Mouse (Mus musculus) bone marrow, adult 2 months (tissue): Measurements from ENCODE around the gene BC030867.

Experiments used
- CTCF ChIP-seq: fragments of 200-500 bp; IDR thresholded peaks from 2 replicates; pipeline ENCODE4 v1.5.1; 2011; ENCODE audit warnings: low read length, control low read depth; ENCODE audit not compliant: control insufficient read depth, insufficient read depth
- POLR2A ChIP-seq: fragments of 200-500 bp; IDR thresholded peaks from 2 replicates; pipeline ENCODE4 v1.6.1; 2011; ENCODE audit warnings: low read depth, mild to moderate bottlenecking, control low read depth, low read length, borderline replicate concordance; ENCODE audit not compliant: control insufficient read depth

DNA sequence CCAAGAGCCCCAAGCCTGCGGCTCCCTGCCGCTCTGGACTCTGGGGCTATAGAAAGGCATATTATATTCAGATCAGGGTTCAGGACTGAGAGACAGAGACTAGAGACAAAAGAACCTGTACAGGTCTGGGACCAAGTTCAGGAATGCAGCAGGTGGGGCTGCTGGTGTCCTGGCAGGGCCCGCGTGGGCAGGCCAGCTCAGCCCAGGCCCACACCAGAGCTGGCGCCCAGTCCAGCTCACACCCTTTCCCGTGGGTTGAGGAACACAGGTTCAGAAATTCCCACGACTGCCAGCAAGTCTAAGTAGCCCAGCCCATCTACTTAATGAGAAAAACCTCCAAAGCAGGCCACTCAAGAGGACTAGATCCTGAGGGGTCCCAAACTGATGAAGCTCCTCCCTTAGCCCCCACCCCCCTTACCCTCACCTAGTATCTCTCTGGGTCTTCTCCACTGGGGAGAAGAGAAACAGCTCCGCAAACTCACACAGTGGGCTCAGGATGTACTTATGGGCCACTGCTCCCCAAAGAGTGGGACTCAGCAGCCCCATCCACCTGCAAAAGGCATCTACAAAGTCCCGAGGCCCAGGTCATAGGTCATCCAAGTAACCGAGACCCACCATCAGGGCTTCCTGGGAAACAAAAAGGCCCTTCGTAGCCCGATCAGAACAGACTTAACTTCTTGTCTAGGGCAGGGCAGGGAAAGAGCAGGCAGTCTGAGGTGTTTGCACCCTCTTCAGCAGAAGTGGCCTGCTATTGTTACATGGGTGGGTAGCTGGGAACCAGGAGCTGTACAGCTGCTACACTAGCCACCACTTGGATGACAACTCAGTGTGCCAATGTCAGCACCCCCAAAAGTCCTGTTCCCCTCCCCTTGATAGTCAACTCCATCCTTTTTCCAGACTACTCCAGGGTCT is 22.4 kb upstream of the BC030867 start:
- TF ChIP-seq CTCF, result no peak
- TF ChIP-seq POLR2A, result no peak
